In the genomic region with DNA sequence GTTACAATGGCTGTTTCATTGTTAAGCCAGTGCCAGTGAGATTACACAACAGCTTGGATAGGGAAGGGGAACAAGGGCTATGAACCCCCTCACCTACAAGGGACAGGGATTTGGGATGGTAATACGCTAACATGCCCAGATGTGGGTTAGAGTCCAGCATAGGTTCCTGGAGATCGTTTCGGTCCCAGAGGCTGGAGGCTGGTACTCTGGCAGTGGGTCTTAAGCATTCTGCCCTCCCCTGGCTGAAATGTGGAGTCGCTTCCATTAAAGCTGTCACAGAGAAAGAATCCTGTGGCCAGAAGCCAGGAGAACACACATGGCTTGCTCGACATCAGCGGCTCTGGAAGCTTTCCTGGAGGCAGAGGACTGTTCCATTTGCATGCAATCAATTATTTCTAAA, we compare ENCODE assay signal across 8 mouse cellular contexts. TPM values are rescaled to one million over a fixed set of nuclear protein-coding genes. Genes with fewer than 3 reads are reported as not detected.
A peak's percentile ranks its signal among the peaks of the same experiment; 100 is the strongest.
DNase-seq lines count a peak whose midpoint lies in the region; ATAC-seq lines count a peak whose summit lies in the region.

No protein-coding gene starts in this region.

- no peak for ATAC-seq in CD4-positive, CD25-positive, alpha-beta regulatory T cell, adult 4 months

- intact Hi-C loops in gastrocnemius, postnatal 14 days (cut with DNase I; ENCODE audit: low total_unique reads), result loop anchor here (5.0 kb wide), 1 partner anchor 173 kb away; no protein-coding TSS in a partner anchor

- peak; percentile 74 for DNase-seq in layer of hippocampus, adult 11-12 months (ENCODE audit: low spot score)
- DNase-seq in layer of hippocampus, adult 9-10 months (ENCODE audit: low spot score), result no peak
- DNase-seq in adrenal gland, postnatal 14 days, result peak; percentile 74
- peak; percentile 61 for DNase-seq in gastrocnemius, postnatal 14 days
- DNase-seq in kidney, postnatal 10 days, result peak; percentile 74
- DNase-seq in lung, postnatal 4 days, result peak; percentile 58 to 63
- no peak for DNase-seq in frontal cortex, postnatal 14 days (ENCODE audit: low spot score in 2 of 2)

RNA-seq across cellular contexts. Expression of a gene that starts 1.5 kb away (rescaled TPM):
- 55.7 and 63.3 TPM in 2 replicates for total RNA-seq in adrenal gland, postnatal 14 days (2021)
- total RNA-seq in gastrocnemius, postnatal 14 days (2021), result 10 to 100 TPM; 40.6 to 45.7 TPM
- 10 to 100 TPM; 58.7 to 84.9 TPM for polyA plus RNA-seq in CD4-positive, CD25-positive, alpha-beta regulatory T cell, adult 4 months (2017; shearing (Covaris generic))

RNA-seq across cellular contexts. Expression of a gene that starts 37.9 kb away (rescaled TPM):
- total RNA-seq in adrenal gland, postnatal 14 days (2021), result 0.79 and 0.96 TPM in 2 replicates
- total RNA-seq in gastrocnemius, postnatal 14 days (2021), result under 1 TPM; 0.29 to 0.43 TPM
- polyA plus RNA-seq in CD4-positive, CD25-positive, alpha-beta regulatory T cell, adult 4 months (2017; shearing (Covaris generic)), result under 1 TPM in 1 of 2 experiments, not detected in 1; 0.30 TPM

Comparison
In these comparisons a context has a peak if more than half of its experiments do, and no peak if none do; other contexts are left out.
1. DNase-seq: peak in layer of hippocampus, adult 11-12 months (single experiment), adrenal gland, postnatal 14 days (single experiment), gastrocnemius, postnatal 14 days (single experiment), kidney, postnatal 10 days (single experiment) and lung, postnatal 4 days (2 of 2); none in layer of hippocampus, adult 9-10 months (single experiment) and frontal cortex, postnatal 14 days (0 of 2).